Mouse (Mus musculus) thymus, postnatal 10 days (tissue): ENCODE results near the gene Rimbp2.
"Not testable (repeated sequence)": the region's sequence is repeated elsewhere in the genome, so short reads cannot be mapped to it uniquely, and the experiment has no call there.

ENCODE experiments used
- DNase-seq, 2 experiments: peaks; one replicate each; pipeline ENCODE4 v3.0.0; 2021; ENCODE audit warnings: low spot score in 2 of 2

Gene Rimbp2

DNA sequence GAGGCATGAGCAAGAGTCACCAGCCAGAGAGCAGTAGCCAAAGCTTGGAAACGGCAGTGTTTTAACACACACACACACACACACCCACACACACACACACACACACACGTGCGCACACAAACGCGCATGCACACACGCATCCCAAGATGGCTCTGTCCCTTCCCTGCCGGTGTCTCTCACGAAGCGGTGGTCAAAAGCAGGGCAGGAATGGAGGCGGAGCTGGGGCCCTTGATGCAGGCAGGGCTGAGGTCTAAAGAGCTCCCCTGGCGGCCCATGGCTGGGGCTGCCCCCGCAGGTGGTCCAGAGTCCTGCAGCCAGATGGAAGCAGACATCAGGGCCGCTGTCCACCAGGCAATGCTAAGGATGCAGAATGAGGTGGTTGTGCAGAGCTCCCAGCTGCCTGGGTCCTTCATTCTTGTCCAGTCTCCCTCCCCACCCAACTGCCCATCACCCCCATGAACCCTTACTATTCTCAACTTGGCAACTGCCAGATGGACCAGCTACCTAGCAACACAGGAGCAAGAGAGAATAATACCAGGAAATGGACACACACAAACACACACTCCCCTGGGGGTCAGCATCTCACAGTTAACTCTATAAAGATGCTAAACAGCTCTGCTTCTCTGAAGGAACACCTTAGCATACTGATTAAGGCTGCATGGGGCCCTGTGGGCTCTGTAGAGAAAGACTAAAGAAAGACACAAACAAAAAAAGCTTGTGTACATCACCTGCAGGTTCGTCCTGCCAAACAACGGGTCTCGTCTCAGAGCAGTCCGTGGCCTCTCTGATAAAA lies at the start of gene Rimbp2:
TSS of gene Rimbp2 (minus strand) at position 209 of the 793 bp plus-strand sequence.
- DNase-seq, result no peak

- no peak for DNase-seq
These were observed 49.3 kb upstream of the Rimbp2 start for GRCm38 (mm10) chr5:129002571-129003011.

GRCm38 (mm10) chr5:129000706-129001468 lies 47.6 kb upstream of the Rimbp2 start:
- DNase-seq, result no peak

GRCm38 (mm10) chr5:128987141-128987954 lies 34.1 kb upstream of the Rimbp2 start:
- no peak for DNase-seq

DNA sequence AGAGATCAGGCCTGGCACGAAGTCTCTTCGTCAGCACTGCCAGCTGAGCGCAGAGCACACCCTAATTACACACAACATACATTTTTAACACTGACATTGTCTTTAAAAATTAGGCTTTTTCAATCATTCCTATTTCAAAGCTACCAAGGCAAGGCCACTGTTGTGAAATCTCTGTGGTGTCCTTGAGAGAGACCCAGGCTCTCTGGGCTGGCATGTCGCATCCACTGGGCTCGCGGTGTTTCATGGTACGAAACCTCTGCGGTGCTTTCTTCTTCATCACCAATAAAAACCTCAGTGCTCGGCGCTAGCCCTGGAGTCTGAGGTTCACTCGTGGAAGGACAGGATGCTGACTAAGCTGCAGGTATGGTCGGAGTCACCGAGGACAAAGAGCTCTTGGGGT lies 32.7 kb upstream of the Rimbp2 start:
- DNase-seq, result no peak

DNA sequence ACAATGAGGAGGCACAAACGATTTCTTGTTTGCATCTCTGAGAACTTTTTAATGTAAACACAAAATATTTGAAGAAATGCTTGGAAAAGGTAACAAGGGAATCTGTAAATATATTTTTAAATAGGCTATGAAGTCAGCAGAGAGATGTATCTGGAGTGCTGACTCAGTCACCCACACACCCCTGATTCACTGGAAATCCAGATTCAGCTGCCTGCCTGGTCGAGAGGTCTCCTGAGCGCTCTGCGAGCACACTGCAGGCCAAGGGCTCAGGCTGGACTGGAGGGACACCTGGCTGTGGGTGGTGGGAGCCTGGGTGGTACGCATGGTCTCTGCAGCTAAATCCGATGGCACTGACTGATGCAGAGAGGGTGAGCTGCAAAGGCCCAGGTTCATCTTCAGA lies 31.2 kb upstream of the Rimbp2 start:
- no peak for DNase-seq

DNA sequence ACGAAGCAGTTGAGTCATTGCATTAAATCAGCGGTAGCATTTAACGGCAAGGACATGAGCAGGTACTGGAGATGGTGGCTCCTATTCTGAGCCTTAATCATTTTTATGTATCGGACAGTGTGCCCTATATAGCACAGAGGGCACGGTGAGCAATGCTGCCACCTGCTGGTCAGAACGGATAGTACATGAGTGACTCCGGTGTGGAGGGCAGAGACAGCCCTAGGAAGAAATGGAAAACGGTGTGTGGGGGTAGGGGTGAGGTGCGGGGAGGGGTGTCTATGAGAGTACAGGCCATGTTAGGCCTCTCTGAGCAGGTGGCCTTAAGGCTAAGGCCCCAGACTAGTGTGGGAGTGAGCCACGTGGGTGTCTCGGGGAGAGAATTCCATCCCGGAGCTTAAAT lies 28.3 kb upstream of the Rimbp2 start:
- DNase-seq, result peak; percentile 19 to 63

- DNase-seq, result no peak
These were observed 27.6 kb upstream of the Rimbp2 start for GRCm38 (mm10) chr5:128980857-128981256.

DNA sequence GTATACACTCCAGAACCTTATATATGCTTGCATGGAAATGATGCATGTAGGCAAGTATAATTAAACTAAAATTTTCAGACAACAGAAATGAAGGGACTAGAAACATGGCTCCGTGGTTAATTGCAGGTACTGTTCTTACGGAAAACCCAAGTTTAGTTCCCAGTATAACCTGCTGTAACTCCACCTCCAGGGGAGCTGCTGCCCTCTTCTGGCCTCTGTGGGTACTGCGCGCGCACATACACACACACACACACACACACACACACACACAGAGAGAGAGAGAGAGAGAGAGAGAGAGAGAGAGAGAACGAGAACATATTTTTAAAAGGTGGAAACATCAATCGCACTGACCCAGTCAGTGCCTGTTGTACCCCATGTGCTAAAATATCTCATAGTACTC lies 25.7 kb upstream of the Rimbp2 start:
- DNase-seq, result no peak

DNA sequence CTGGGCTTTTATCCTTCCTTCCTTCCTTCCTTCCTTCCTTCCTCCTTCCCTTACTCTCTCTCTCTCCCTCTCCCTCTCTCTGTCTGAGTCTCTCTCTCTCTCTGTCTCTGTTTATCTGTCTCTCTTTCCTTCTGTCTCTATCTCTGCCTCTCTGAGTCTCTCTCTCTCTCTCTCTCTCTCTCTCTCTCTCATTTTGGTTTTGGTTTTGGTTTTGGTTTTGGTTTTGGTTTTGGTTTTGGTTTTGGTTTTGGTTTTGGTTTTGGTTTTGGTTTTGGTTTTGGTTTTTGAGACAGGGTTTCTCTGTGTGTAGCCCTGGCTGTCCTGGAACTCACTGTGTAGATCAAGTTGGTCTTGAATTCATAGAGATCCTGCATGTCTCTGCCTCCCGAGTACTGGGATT lies 24.2 kb upstream of the Rimbp2 start:
- DNase-seq, result not testable (repeated sequence)

DNA sequence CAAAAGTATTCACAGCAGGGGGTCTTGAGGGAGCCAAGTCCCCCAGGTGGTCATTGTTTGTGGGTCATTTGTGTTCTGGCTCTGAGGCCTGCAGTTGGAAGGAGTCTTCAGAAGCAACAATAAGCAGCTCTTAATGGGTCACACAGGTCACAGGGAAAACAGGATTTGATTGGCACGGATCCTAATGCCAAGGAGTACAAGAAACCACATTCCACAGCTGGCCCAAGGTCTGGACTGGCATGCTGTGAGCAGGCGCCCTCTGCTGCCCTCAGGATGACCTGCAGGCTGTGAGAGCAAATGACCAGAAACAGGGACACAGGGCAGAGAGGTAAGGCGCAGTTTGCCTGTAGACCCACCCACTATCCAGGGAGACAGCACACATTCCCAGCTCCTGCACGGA lies 23.0 kb upstream of the Rimbp2 start:
- DNase-seq, result no peak

DNA sequence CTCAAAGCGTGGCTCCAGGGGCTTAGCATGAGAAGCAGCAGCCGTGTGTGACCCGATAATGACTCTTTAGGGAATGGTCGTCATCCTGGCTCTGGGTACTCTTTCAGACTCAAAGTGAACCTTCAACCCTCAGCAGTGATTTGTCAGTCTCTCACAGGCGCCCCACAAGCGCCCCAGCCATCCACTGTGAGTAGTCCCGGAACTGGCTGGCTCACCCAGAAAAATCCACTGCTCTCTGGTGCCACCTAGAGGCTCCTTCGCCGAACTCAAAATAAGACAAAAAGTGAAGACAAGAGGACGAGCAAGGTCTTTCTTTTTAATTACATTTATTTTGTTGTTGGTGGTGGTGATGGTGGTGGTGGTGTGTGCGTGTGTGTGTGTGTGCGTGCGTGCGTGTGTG lies 18.0 kb upstream of the Rimbp2 start:
- peak; percentile 7 to 54 for DNase-seq

GRCm38 (mm10) chr5:128970878-128971277 lies 17.6 kb upstream of the Rimbp2 start:
- DNase-seq, result no peak

DNA sequence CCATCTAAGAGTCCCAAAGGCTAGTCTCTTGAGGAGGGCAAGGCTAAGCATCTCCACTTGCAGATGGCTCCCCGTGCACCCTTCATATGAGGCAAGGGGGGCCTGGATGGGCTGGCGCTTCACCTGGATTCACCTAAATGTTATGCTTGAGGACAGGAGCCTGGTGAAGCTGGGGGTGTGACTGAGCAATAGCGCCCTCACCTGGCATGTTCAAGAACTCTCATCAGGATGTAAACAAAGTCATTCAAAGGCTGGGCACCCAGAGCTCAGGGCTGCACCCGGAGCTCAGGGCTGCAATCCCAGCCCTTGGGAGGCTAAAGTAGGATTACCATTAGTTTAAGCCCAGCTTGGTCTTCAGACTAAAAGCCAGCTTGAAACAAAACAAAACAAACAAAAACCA lies 11.1 kb upstream of the Rimbp2 start:
- DNase-seq, result no peak

DNA sequence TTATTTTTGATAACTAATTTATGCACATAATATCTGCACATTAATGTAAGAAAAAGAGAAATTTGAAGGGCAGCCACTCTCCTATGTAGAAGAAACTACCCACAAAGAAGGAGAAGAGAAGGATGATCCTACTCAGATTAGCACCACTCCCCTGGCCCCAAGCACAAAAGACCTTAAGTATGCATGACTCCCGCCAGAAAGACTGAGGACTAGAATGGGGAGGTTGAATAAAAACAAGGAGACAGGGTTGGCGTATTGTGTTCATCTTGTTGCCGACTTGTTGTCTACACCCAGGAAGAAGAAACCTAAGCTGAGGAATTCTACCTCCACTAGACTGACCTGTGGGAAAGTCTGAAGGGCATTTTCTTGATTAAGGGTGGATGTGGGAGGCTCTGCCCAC lies 5.6 kb upstream of the Rimbp2 start:
- DNase-seq, result no peak

GRCm38 (mm10) chr5:128954371-128954770 lies 1.1 kb upstream of the Rimbp2 start:
- DNase-seq, result peak in 1 of 2 experiments; percentile 9

DNA sequence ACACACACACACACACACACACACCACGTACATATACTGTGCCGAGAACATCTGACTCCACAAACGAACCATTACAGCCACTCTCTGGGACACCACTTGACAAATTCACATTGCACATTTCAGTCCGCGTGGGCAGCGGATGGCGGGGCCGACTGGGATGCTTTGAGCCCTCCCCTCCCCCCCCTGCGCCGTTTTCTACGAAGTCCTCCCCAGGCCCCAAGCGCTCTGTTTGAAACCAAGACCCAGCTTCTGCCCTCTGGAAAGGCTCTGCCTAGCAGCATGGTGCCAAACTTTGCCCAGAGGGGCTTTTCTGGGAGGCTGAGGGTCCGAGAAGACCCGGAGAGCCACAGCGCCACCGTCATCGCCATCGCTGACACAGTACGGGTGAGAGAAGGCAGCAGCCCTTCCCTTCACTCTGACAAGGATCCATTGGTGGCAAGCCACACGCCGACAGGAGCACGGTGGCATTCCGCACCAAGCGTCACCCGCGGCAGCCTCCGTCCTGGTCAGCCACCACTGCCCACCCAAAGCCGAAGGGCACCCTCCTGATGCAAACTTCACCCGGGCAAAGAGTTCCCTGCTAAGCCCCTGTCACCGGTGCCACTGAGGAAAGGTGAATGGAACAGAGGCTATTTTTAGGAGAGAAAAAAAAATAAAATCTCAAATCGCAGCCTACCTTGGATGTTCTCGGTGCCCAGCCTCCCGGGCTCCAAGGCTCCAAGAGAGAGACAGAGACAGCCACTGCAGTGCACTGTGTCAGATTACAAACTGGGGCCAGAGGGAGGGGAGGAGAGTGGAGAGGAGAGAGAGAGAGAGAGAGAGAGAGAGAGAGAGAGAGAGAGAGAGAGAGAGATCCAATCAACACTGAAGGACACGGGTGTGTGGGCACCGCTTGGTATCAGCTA lies 743 bp downstream of the Rimbp2 start:
- DNase-seq, result no peak

DNA sequence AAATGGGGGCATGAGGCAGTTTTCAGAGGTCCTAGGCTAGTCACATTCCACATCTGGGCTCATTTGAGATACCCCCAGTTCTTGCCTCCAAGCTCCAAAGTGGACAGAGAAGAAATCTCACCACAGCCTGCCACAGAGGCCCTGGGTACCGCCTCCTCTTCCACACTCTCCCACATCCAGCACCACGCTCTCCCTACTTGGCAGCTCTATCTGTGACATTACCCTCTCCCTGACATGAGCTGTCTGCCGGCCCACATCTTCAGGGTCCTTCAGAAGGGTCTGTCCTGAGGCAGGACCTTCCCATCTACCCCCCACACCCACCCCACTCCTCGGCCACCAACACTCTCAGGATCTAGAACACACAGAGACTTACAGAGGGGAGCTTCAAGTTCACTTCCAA lies 1.8 kb downstream of the Rimbp2 start:
- DNase-seq, result no peak

DNA sequence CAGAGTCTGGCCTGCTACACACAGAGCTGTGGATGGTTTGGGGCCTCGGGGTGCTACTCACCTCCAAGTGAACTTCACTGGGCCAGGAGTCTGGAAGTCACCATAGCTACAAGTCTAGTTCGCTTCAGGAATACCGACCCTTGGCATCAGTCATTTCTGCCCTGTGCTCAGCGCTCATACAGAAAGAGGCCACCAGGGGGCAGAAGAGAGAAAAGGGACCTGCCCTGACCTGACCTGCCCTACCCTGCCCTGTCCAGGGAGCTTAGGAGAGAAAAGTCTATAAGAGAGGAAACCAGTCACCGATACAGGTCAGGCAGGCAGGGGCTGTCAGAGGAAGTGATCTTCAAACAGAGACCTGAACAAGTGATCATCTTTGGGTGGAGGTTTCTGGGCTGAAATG lies 6.2 kb downstream of the Rimbp2 start:
- peak in 1 of 2 experiments; percentile 17 for DNase-seq

GRCm38 (mm10) chr5:128940436-128940835 lies 12.8 kb downstream of the Rimbp2 start:
- DNase-seq, result no peak

GRCm38 (mm10) chr5:128935359-128935899 lies 17.9 kb downstream of the Rimbp2 start:
- no peak for DNase-seq
